Mouse (Mus musculus): ENCODE results near the gene Spint5.
"Not testable (repeated sequence)": the region's sequence is repeated elsewhere in the genome, so short reads cannot be mapped to it uniquely, and the experiment has no call there.

Spint5 gene

DNA sequence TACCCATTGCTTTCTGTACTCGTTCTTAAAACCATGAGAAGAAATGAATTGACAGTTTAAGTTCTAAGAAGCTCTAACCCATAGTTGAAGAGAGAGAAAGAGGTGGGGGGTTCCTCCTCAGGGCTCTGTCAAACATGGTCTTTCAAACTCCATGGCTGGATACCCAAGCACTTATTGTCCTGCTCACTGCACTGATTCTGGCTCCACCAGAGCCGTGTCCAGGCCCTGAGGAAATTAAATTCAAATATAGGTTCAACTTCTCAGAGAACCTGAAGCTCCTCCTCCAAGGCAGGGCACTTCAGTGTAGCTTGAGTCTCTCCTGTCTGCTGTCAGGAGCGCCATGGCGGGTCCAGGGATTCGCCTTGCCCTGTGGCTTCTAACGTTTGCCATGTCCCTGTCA lies at the start of gene Spint5:
Gene Spint5, plus strand, starts transcription at position 301 of the 400 bp plus-strand sequence.
- DNase-seq (ENCODE audit: low spot score in 2 of 2): no peak

DNA sequence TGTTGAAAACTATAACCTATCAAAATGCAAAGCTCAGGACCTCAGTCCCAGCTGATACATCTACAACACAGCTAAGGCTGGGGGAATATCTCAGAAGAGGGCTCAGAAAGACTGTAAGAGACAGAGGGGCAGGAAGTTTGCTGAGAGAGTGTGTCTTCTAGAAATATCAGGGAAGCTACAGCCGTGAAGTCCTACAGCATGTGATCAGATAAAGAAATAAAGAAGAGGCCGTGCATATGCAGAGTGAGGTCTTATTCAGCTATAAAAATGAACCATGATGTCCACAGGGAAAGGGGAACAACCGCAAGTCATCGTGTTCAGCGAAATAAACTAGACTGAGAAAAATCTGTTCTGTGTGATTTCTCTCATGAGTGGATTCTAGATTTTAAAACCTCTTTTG lies 44.8 kb upstream of the Spint5 start:
- DNase-seq (ENCODE audit: low spot score in 2 of 2): no peak

DNA sequence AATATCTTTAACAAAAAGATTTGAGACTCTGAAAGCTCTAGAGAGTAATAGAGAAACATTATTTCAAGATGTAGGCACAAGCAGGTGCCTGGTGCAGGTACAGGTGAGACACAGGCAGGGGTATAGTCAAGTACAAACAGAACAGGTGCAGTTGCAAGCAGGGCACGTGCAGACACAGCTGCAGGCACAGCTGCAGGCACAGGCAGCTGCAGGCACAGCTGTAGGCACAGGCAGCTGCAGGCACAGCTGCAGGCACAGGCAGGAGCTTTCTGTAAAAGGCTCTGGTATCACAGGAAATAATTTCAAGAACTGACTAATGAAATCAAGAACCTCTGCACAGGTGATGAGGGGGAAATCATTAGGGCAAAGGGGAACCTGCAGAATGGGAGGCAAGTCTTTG lies 44.2 kb upstream of the Spint5 start:
- DNase-seq (ENCODE audit: low spot score in 2 of 2): no peak

DNA sequence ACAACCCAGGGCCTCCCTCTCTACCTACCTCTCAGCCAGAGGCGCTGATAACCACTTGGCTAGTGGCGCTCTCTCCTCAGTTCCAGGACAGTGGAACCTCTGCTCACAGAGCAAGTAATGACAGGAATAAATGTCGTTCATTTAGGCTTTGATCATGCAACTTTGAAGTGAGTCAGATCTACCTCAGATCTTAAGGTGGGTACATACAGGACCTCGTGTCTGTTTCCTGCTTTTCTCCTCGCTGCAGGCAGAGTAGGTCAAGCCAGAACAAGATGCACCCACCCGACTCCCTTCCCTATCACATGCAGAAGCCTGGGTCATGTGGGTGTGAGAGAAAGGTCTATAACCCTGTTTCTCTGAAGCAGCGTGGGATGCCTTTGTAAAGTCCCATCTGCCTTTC lies 41.1 kb upstream of the Spint5 start, which contains the start of gene Wfdc11:
Gene Wfdc11, minus strand, starts transcription at position 101 of the 400 bp plus-strand sequence.
- no peak for DNase-seq (ENCODE audit: low spot score in 2 of 2)

DNA sequence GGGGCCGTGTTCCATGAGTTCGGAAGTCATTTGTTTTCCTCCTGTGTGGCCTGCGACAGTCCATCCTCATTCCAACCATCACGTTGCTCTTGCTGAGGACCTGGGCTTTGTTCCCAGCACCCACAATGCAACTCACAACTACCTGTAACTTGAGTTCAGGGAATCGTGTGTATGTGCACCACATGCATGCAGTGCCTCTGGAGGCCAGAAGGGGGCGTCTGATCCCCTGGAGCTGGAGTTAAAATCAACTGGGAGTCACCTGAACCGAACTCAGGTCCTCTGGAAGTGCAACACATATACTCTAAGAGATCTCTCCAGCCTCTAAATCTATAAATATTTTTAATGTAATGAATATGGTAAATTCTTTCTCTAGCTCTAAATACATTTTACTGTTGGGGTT lies 39.0 kb upstream of the Spint5 start:
- no peak for DNase-seq (ENCODE audit: low spot score in 2 of 2)

DNA sequence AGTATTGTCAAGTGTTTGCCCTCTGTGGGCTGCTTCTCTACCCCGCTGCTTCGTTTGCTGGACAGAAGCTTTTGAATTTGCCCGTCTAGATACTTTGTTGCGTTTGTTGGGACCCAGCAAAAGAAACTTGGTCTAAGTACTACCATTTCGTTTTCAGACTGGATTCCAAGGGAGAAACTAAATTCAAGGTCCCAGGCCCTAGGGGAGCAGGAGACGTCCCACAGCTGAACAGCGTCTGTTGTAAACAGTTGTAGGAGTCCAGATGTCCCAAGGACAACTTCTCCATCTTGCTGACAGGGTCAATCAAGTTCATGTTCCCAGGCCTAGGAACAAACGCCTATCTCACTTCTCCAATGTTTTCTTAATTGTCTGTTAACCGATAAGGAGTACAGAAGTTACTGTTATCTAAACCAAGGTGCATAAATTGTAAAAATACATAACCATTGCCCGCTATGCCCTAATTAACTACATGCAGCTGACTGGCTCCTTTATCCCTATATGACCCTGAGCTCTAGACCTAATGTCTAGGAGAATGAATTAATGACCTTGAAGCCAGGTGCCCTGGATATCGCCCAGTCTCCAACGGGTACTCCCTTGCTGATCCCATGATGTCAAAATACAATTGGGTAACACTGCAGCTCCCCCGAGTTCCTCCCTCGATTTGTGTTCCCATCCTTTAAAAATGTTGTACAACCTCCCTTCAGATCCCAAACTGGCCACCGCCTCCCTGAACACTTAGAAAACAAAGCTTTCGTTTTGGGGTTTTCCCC lies 38.0 kb upstream of the Spint5 start:
- no peak for DNase-seq (ENCODE audit: low spot score in 2 of 2)

DNA sequence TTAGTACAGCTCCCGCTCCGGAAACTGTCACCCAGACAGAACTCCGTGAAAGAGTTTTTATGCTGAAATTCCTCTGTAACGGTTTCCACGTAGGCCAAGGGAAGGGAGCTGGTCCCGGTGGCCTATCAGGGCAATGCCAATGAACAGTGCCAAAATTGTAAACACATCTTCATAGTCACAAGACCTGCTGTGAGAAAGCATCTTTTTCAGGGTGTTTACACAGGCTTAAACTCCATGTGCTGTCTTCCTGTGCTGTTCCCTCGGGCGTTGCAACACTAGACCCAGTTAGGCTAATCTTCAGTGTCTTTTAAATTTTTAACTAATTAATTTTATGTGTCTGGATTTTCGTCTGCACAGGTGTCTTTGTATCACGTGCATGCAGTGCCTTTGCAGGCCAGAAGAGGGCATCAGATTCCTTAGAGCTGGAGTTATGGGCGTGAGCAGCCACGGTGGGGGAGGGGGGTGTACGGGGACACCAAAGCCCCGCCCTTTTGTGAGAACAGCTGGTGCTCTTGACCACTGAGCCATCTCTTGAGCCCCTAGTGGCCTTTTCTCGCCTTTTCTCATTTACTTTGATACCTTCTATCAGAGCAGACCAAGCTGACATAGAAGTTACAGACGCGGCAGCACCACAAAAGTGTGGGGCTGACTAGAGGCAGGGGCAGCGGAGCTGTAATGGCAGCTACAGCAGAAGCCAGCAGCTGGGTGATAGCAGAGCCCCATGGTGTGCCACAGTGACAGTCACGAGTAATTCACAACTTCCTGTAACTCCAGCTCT lies 36.1 kb upstream of the Spint5 start:
- DNase-seq (ENCODE audit: low spot score in 2 of 2): peak; percentile 28 to 51

DNA sequence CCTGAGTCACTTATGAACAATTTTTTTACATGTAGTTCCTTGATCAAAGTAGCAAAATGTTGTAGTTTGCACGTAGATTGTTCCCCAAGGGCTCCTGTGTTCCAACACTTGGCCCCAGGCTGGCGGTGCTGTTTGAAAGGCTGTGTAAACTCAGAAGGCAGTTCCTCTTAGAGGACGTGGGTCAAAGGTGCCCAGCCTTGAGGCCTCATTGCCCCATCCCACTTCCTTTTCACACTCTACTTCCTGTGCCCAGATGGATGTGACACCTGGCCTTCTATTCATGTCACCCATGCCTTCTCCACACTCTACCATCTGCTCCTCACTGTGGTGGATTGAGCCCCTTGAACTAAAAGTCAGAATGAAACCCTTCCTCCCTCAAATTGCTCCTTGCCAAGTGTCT lies 35.2 kb upstream of the Spint5 start:
- no peak for DNase-seq (ENCODE audit: low spot score in 2 of 2)

DNA sequence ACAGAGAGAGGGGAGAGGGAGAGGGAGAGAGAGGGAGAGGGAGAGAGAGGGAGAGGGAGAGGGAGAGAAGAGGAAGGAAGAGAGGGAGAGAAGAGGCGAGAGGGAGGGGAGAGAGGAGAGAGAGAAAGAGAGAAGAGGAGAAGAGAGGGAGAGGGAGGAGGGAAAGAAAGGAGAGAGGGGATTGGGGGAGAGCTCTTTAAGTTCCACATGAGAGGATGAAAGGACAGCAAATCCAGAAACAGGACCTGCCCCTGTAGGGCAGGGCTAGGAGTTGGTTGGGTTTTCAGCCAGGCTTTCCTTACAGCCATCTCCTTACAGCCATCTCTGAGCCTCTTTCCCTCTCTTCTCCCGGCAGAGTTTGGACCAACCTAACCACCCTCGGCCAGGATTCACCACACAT lies 30.3 kb upstream of the Spint5 start, which contains the start of gene Wfdc13:
Gene Wfdc13, plus strand, starts transcription at position 301 of the 400 bp plus-strand sequence.
- DNase-seq (ENCODE audit: low spot score in 2 of 2): no peak

DNA sequence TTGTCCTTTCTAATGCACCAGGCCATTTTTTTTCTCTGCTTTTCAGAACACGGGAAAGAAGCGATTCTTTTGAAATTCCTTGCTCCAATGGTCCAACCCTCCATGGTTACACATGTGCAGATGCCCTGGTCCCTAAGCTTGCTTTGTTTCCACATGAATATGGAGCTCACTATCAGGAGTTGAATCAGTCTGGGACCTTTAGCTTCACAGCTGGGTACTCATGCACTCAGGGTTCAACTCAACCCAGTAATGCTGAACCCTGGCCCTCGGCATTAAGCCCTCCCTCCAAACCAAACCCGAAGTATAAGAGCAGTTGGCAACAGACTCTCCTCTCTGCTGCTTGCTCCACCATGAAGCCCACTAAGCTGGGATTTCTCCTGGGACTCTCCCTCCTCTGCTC lies 16.9 kb upstream of the Spint5 start, which contains the start of gene Spint4:
Gene Spint4, plus strand, starts transcription at position 301 of the 400 bp plus-strand sequence.
- no peak for DNase-seq (ENCODE audit: low spot score in 2 of 2)

DNA sequence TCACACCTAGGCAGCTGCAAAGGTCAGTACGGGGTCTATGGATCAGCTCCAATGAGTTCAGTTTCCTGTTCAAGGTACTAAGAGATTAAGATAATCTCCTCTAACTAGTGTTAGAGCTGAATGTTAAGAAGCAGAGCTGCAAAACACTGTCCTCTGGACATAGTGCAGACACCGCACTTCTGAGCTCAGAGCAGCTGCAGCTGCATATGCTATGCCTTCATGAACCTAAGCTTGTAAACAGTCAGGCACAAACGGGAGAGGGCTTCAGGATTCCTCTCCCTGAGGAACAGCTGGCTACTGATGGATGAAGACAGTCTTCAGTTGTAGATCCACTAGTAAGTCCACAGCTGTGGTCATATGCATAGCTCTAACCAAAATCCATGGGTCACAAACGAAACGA lies 14.1 kb upstream of the Spint5 start:
- DNase-seq (ENCODE audit: low spot score in 2 of 2): no peak

DNA sequence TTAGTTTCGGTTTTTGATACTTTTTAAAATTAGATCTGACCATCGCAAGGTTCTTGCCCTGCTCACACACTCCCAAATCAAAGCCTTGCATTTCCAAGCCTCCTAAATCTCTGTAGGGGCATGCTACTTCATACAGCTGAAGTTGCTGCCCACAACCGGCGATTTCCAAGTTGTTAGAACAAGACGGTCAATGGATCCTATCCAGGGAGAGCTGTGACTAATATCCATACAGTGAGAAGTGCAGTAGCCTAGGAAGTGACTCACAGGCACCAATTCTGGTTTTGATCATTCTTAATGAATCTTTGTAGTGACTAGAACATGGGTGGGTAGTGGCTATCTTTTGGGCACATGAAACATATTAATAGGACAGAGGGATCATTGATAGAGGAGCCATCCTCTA lies 13.3 kb upstream of the Spint5 start:
- no peak for DNase-seq (ENCODE audit: low spot score in 2 of 2)

DNA sequence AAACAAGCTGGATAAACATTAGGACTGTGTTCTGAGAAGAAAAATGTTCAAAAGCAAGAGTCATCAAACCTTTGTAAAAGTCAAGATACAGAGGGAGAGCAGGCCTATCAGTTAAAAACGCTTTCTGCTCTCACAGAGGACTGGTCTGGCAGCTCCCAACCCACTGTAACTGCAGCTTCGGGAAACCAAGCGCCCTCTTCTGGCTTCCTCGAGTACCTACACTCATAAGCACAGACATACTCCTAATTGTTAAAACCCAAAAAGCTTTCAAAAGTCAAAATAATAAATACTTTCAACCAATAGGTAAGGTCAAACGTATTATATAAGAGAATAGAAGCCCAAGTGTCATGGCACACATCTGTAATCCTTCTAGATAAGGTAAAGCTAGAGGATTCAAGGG lies 10.9 kb upstream of the Spint5 start:
- no peak for DNase-seq (ENCODE audit: low spot score in 2 of 2)

DNA sequence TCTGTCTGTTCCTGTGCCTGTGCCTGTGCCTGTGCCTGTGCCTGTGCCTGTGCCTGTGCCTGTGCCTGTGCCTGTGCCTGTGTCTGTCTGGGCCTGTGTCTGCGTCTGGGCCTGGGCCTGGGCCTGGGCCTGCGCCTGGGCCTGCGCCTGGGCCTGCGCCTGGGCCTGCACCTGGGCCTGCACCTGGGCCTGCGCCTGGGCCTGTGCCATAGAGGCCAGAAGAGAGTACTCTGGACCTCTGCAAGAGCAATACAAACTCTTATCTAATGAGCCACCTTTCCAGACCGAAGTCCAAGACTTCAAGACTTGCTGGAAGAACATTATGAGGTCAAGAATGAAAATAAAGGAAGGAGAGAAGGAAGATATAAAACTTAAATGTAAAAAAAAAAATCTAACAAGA lies 9.8 kb upstream of the Spint5 start:
- no peak for DNase-seq (ENCODE audit: low spot score in 2 of 2)

DNA sequence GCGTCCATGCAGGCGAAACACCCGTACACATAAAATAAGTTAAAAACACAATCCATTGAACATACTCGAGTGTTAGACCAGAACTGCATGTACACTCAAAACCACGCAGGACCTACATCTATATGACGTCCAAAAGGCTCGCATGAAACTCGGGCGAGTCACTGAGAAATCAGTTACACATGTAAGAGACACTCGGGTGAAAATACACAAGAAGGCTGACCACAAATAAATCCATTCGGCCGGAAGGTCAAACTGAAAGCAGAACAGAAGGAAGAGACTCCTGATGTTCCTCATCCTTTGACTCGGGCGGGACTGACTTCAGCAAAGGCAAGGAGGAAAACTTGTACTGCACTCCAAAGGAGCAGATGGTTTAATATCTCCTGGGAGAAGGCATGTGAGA lies 9.1 kb upstream of the Spint5 start:
- no peak for DNase-seq (ENCODE audit: low spot score in 2 of 2)

DNA sequence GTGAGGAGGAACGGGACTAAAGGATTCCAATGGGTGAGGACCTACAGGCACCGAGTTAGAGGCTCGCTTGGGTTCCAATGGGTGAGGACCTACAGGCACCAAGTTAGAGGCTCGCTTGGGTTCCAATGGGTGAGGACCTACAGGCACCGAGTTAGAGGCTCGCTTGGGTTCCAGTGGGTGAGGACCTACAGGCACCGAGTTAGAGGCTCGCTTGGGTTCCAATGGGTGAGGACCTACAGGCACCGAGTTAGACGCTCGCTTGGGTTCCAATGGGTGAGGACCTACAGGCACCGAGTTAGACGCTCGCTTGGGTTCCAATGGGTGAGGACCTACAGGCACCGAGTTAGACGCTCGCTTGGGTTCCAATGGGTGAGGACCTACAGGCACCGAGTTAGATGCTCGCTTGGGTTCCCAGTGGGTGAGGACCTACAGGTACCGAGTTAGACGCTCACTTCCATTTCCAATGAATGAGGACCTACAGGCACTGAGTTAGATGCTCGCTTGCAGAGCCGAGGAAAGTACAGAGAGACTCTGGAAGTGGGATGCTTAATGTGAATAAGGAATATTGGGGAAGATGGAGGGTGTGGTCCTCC lies 1.2 kb downstream of the Spint5 start:
- not testable (repeated sequence) for DNase-seq (ENCODE audit: low spot score in 2 of 2)

DNA sequence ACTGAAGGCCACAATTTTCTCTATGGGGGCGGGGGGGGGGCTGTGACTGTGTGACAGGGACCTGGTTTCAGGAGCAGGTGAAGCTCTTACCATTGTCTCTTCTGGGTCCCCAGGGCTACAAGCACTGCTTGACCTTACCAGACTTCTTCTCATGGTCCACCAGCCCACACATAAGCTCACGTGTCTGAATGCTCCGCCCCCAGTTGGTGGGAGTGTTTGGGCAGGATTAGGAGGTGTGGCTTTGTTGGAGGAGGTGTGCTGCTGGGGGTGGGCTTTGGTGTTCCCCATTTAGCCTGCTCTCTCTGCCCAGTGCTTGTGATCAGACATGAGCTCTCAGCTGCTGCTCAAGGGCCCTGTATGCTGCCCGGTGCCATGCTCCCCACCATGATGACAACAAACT lies 8.2 kb downstream of the Spint5 start:
- no peak for DNase-seq (ENCODE audit: low spot score in 2 of 2)

DNA sequence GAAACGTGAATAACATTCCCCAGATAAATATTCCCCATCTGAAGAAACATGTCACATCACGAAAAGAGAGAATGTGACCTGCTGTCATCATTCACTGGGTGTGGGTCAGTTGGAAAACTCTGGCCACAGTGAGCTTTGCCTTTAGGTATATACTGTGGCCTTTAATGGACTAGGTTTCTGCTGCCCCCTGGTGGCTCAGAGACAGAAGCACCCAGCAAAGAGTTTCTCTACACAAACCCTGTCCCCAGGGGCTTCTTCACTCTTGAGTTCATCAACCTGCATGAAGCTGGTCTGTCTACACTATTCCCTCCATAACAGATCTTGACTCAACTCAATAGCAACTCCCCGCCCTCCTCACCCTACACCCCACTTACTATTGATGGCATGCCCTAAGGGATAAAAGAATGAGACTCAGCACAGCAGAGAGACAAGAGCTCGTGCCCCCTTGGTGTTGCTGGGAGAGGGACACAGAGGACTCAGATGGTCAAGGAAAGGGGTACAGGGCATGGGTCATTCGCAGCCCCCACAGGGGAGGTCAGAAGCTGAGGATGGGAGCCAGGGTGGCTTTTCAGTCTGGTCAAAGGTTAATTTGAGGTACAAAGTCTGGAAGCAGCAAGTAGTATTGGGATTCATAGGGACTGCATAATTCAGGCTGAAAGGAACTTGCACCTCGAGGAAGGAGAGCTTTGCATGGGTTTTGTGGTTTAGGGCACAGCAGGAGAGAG lies 11.0 kb downstream of the Spint5 start:
- DNase-seq (ENCODE audit: low spot score in 2 of 2): peak in 1 of 2 experiments; percentile 54

DNA sequence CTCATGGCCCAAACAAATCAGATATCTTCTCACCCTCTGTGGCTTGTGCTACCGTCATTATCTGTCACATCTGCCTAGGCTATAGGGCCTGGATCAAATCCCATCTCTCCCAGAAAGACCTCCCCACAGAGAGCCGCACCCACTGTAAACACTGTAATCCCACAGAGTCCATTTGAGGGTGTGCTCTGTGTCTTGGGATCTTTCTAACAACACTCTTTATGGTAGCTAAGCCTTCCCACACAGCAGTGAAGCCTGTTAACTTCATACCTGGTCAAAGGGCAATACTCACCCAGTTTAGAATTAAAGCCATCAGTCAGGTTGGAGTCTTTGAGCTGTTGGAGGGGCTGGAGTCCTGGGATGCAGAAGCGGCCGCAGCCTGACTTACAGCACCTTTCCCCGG lies 16.6 kb downstream of the Spint5 start:
- DNase-seq (ENCODE audit: low spot score in 2 of 2): no peak

DNA sequence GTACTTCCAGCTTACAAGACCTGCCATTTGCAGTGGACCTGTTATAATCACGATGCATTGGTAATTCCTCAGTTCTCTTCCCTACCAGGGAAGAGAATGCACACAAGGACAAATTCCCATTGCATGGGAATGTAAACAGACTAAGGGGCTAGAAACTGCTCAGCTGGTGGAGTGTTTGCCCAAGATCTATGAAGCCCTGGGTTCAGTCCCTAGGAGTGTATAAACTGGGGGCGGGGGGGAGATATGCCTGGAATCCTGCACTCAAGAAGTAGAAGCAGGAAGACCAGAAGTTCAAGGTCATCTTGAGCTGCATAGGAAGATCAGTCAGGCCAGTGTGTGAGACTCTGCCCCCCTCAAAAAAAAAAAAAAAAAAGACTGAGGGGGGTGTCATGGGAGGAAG lies 18.2 kb downstream of the Spint5 start:
- no peak for DNase-seq (ENCODE audit: low spot score in 2 of 2)

DNA sequence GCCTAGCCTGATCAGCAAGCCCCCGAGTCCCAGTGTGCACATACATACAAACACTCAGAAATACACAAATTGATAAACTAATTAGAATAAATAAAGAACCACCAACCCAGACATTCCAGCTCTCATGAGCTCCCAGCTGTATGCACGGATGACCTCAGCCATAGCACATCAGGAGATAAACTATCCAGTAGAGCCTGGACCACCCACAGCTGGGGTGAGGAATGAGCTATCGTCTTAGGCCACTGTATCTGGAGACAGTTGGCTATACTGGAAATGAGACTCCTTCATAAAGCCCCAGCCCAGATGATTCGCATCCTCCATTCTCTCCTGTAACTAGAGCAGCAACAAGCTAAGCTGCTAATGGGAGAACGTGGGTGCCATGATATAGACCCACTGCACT lies 19.7 kb downstream of the Spint5 start:
- no peak for DNase-seq (ENCODE audit: low spot score in 2 of 2)

DNA sequence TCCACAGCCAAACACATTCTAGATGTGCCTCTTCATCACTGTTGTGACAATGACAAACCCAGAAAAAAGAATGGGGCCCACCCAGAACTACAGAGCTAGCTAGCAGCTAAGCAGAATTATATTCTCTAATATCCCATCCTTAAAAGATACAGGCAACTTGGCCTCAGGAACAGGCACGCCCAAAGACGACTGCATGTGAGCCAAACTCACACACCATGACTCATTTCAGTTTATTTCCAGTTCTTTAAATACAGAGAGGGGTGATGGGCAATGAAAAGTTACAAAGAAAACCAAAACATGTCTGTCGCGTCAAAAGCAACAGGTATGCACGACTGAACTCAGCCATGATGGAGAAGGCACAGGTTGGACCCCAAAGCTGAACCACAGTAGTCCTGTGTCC lies 20.3 kb downstream of the Spint5 start:
- DNase-seq (ENCODE audit: low spot score in 2 of 2): no peak

Measured in frontal cortex, postnatal 14 days (tissue).